Mouse (Mus musculus) stomach, embryonic 15.5 days (tissue): Measurements from ENCODE around the gene Vipas39. TPM values are rescaled to one million over a fixed set of nuclear protein-coding genes. Genes with fewer than 3 reads are reported as not detected.
A peak's percentile ranks its signal among the peaks of the same experiment; 100 is the strongest.

Source experiments
- ATAC-seq: fragments of 200-750 bp; cut with Nextera tagmentation; 2 replicates; pipeline ENCODE4 v1.8.0; 2017; ENCODE audit warnings: low read depth, moderate number of reproducible peaks, moderate TSS enrichment; ENCODE audit not compliant: insufficient read depth, low FRiP score
- H3K27ac ChIP-seq: fragments of 300-500 bp; sonication (generic); 2 replicates; pipeline ENCODE4 v1.5.1; 2015; ENCODE audit warnings: mild to moderate bottlenecking, inconsistent platforms
- H3K27me3 ChIP-seq: fragments of 300-500 bp; sonication (generic); replicated peaks from 2 replicates; pipeline ENCODE4 v1.6.1; 2015; ENCODE audit warnings: inconsistent platforms
- H3K36me3 ChIP-seq: fragments of 300-500 bp; sonication (generic); 2 replicates; pipeline ENCODE4 v1.6.1; 2015; ENCODE audit warnings: inconsistent platforms
- H3K4me1 ChIP-seq: fragments of 300-500 bp; sonication (generic); 2 replicates; pipeline ENCODE4 v1.6.1; 2015; ENCODE audit warnings: inconsistent platforms
- H3K4me2 ChIP-seq: fragments of 300-500 bp; sonication (generic); 2 replicates; pipeline ENCODE4 v1.6.1; 2015; ENCODE audit warnings: mild to moderate bottlenecking, inconsistent platforms
- H3K4me3 ChIP-seq: fragments of 300-500 bp; sonication (generic); replicated peaks from 2 replicates; pipeline ENCODE4 v1.5.1; 2015; ENCODE audit warnings: inconsistent platforms
- H3K9ac ChIP-seq: fragments of 300-500 bp; sonication (generic); 2 replicates; pipeline ENCODE4 v1.6.1; 2015; ENCODE audit warnings: inconsistent platforms
- H3K9me3 ChIP-seq: fragments of 300-500 bp; sonication (generic); 2 replicates; pipeline ENCODE4 v1.6.1; 2016; ENCODE audit warnings: inconsistent platforms
- WGBS: fragments of 180-500 bp; shearing (Covaris S2); methylation state at CpG from one replicate; pipeline ENCODE4 v1.1.7; 2015; 5-methylcytosine and 5-hydroxymethylcytosine counted together
- polyA plus RNA-seq: library from polyadenylated mRNA; unstranded; fragments of >200 nt; fragmentation: Nextera tagmentation; extraction: Ambion mirVana; gene quantifications from 2 replicates; pipeline ENCODE4 v1.2.1, GENCODE M21; 2015

Vipas39 gene
- polyA plus RNA-seq, 1 experiment from 2014 or later = 35.6 TPM

GRCm38 (mm10) chr12:87260562-87260961, 5.5 kb downstream of the Vipas39 start:
- H3K9me3 ChIP-seq = no peaks in the 10 kb centered on the region
- no peak overlapping the region for H3K4me3 ChIP-seq
- no peaks in the 10 kb centered on the region for H3K27me3 ChIP-seq
- no peak overlapping the region for H3K27ac ChIP-seq
- peaks cover 35% of the 10 kb centered on the region for H3K36me3 ChIP-seq
- no peak for ATAC-seq
- H3K4me1 ChIP-seq = no peaks in the 10 kb centered on the region
- no peak overlapping the region for H3K4me2 ChIP-seq
- 96% methylated on average over 8 of the region's 8 CpGs for WGBS
- H3K9ac ChIP-seq = no peak overlapping the region

DNA sequence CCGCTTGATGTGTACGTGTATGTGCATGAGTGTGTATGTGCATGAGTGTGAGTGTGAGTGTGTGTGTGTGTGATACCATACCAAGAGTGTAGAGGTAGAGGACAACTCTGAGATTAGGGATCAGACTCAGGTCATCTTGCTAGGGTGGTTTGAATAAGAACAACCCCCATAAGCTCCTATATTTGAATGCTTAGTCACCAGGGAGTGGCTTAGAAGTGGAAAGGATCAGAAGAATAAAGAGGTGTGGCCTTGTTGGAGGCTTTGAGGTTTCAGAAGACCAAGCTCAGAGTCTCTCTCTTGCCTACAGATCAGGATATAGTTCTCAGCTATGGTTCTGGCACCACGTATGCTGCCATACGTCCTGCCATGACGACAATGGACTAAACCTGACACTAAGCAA, 9.4 kb downstream of the Vipas39 start:
- no peaks in the 10 kb centered on the region for H3K4me1 ChIP-seq
- H3K27ac ChIP-seq = no peak overlapping the region
- H3K27me3 ChIP-seq = no peaks in the 10 kb centered on the region
- no peak overlapping the region for H3K4me2 ChIP-seq
- peaks cover 43% of the 10 kb centered on the region for H3K36me3 ChIP-seq
- no peak overlapping the region for H3K4me3 ChIP-seq
- no peak overlapping the region for H3K9ac ChIP-seq
- H3K9me3 ChIP-seq = no peaks in the 10 kb centered on the region
- no peak for ATAC-seq
- 90% methylated on average over 5 of the region's 5 CpGs for WGBS

DNA sequence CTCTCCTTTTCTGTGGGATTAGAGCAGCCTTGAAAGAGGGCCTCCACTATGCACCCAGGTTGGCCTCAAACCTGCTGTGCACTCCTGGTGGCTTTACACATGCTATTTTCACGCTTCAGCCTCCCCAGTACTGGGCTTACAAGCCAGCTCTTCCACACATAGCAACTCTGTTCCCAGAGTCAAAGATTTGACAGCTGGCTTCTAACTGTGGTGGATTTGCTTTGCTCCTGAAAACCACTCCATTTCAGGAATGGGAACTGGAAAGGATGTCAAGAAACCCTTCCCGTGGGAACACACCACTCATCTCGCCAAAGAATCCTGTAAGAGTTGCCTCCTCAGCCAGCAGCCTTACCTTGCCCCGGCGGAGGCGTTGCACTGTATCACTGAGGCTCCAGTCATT, 12.2 kb downstream of the Vipas39 start:
- H3K4me1 ChIP-seq = no peaks in the 10 kb centered on the region
- whole genome bisulfite sequencing = 95% methylated on average over 6 of the region's 6 CpGs
- peaks cover 51% of the 10 kb centered on the region for H3K36me3 ChIP-seq
- H3K27ac ChIP-seq = no peak overlapping the region
- H3K4me3 ChIP-seq = no peak overlapping the region
- no peak overlapping the region for H3K4me2 ChIP-seq
- H3K27me3 ChIP-seq = no peaks in the 10 kb centered on the region
- no peak overlapping the region for H3K9ac ChIP-seq
- no peak for ATAC-seq
- no peaks in the 10 kb centered on the region for H3K9me3 ChIP-seq

DNA sequence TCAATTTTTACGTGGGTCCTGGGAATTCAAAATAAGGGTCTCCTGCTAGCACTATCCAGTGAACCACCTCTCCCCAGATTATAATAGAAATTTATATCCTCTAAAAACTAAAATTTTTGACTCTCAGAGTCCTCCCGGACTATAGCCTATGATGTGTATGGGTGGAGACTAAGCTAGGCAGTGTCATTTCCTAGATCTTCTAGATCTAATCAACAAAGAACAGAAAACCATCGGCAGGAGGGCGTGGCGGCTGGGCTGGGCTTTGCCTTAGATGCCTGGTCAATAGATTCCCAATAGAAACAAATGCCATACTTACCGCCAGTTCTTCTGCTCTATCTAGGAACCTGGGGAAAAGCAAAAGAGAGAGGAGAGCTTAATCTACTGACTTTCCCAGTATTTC, 15.9 kb downstream of the Vipas39 start:
- H3K27ac ChIP-seq = no peak overlapping the region
- no peaks in the 10 kb centered on the region for H3K27me3 ChIP-seq
- no peaks in the 10 kb centered on the region for H3K9me3 ChIP-seq
- ATAC-seq = no peak
- H3K4me2 ChIP-seq = no peak overlapping the region
- no peaks in the 10 kb centered on the region for H3K4me1 ChIP-seq
- H3K36me3 ChIP-seq = peaks cover 46% of the 10 kb centered on the region
- no peak overlapping the region for H3K4me3 ChIP-seq
- H3K9ac ChIP-seq = no peak overlapping the region
- WGBS = 88% methylated on average over 6 of the region's 6 CpGs

GRCm38 (mm10) chr12:87238632-87239031, 27.4 kb downstream of the Vipas39 start, which contains the start of gene Noxred1:
Gene Noxred1 (minus strand): TSS chr12:87238732.
- H3K4me1 ChIP-seq = no peaks in the 10 kb centered on the region
- H3K4me2 ChIP-seq = no peak within 1 kb of the TSS
- no peaks in the 10 kb centered on the region for H3K27me3 ChIP-seq
- H3K27ac ChIP-seq = no peak within 1 kb of the TSS
- WGBS = 95% methylated on average over 1 of the region's 1 CpGs
- no peaks in the 10 kb centered on the region for H3K9me3 ChIP-seq
- H3K36me3 ChIP-seq = peaks cover 24% of the 10 kb centered on the region; the same call in 1 of the 2 replicates
- no peak for ATAC-seq
- H3K4me3 ChIP-seq = no peak within 1 kb of the TSS
- H3K9ac ChIP-seq = no peak within 1 kb of the TSS

GRCm38 (mm10) chr12:87236882-87237483, 29.1 kb downstream of the Vipas39 start:
- peaks cover 19% of the 10 kb centered on the region; the same call in 1 of the 2 replicates for H3K36me3 ChIP-seq
- no peaks in the 10 kb centered on the region for H3K4me1 ChIP-seq
- no peaks in the 10 kb centered on the region for H3K27me3 ChIP-seq
- no peak overlapping the region for H3K4me3 ChIP-seq
- no peak overlapping the region for H3K4me2 ChIP-seq
- H3K9ac ChIP-seq = no peak overlapping the region
- no peaks in the 10 kb centered on the region for H3K9me3 ChIP-seq
- ATAC-seq = no peak
- no peak overlapping the region for H3K27ac ChIP-seq
- WGBS = 83% methylated on average over 5 of the region's 5 CpGs

DNA sequence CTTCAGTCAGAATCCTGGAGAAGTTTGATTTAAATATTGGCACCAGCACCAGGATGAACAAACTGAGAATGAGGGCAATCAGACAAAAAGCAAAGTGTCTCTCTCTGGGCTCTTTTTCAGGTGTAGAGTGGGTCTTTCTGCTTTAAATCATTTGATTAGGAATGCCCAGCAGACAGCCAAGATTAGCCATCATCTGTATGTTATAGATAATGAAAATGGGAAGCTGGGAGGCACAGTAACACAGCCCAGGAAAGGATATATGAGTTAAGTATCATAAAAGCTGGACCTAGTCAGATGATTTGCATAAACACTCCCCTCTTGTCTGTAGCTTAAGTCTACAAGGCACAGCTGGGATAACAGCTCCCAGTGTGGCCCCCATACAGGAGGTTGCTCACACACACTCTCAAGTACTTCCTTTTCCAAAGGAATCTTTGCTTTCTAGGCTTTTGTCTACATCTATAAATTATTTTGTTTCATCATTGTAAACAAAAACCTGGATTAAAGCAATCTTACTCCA, 35.6 kb downstream of the Vipas39 start:
- H3K9ac ChIP-seq = no peak overlapping the region
- H3K4me1 ChIP-seq = no peaks in the 10 kb centered on the region
- no peak overlapping the region for H3K27ac ChIP-seq
- H3K27me3 ChIP-seq = no peaks in the 10 kb centered on the region
- no peaks in the 10 kb centered on the region for H3K36me3 ChIP-seq
- no peak overlapping the region for H3K4me2 ChIP-seq
- no peaks in the 10 kb centered on the region for H3K9me3 ChIP-seq
- H3K4me3 ChIP-seq = no peak overlapping the region
- peak; percentile 35; the same call in 1 of the 2 replicates for ATAC-seq

- Histone ChIP-seq H3K4me2 (no peak overlapping the region), H3K4me1 (no peaks in the 10 kb centered on the region), H3K27ac (no peak overlapping the region), H3K9me3 (no peaks in the 10 kb centered on the region), H3K27me3 (no peaks in the 10 kb centered on the region), H3K9ac (no peak overlapping the region), H3K4me3 (no peak overlapping the region), H3K36me3 (no peaks in the 10 kb centered on the region)
- no peak for ATAC-seq
- WGBS = 78% methylated on average over 2 of the region's 2 CpGs
These were observed 36.4 kb downstream of the Vipas39 start for GRCm38 (mm10) chr12:87229633-87230032.

DNA sequence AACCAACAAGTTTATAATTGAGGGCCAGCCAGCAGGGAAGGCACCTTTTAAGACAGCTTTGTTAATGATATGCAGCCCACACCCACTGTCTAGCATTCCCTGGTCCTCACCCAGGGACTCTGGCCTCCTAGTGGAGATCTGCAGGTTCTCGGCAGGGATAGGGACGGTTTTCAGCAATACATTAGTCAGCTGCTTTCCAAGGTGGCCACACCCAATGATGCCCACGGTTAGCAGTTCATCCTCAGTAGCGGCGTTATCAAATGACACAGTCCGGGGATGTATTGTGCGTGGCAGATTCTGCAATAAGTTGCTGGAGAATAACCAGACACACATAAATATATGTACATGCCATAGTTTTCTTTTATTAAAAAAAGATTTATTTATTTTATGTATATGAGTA, 39.3 kb downstream of the Vipas39 start:
- Histone ChIP-seq H3K4me2 (no peak overlapping the region), H3K27ac (no peak overlapping the region), H3K36me3 (no peaks in the 10 kb centered on the region), H3K9me3 (no peaks in the 10 kb centered on the region), H3K4me1 (no peaks in the 10 kb centered on the region), H3K9ac (no peak overlapping the region), H3K4me3 (no peak overlapping the region), H3K27me3 (no peaks in the 10 kb centered on the region)
- 63% methylated on average over 7 of the region's 7 CpGs for WGBS
- no peak for ATAC-seq

DNA sequence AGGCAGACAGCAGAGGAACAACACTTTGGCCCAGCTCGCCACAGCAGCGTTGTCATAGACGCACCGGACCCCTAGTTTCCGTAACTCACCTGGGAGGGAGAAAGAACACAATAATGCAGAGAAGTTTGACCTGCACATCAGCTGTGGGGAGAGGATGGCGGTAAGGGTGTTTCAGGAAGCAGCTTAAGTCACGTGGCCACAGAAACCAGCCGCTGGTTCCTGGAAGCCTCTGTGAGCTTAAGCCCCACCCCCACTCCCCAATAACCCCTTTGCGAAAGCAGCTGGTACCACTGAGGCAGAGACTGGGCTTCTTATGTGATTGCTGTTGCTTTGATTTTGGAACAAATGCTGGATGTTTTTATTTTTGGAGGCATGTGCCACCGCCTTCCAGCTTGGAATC, 41.1 kb downstream of the Vipas39 start:
- Histone ChIP-seq H3K4me2 (no peak overlapping the region), H3K36me3 (no peaks in the 10 kb centered on the region), H3K27me3 (no peaks in the 10 kb centered on the region), H3K9ac (no peak overlapping the region), H3K27ac (no peak overlapping the region), H3K4me3 (no peak overlapping the region), H3K4me1 (no peaks in the 10 kb centered on the region), H3K9me3 (no peaks in the 10 kb centered on the region)
- 67% methylated on average over 10 of the region's 10 CpGs for WGBS
- ATAC-seq = no peak

DNA sequence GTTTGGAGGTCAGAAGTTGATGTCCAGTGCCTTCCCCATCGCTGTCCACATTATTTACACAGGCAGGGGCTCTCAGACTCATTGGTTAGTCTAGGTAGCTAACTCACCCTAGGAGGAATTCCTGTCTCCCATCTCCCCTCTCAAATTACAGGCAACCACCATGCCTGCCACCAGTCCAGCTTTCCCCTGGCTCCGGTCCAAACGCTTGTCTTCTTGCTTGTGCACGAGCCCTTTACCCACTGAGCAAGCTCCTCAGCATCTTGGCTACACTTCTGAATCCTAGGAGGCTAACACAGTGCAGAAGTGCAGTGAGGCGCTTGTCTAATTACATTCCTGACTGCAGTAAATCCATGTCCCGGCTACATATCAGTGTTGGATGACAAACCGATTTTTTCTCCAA, 46.7 kb downstream of the Vipas39 start:
- WGBS = 52% methylated on average over 7 of the region's 7 CpGs

DNA sequence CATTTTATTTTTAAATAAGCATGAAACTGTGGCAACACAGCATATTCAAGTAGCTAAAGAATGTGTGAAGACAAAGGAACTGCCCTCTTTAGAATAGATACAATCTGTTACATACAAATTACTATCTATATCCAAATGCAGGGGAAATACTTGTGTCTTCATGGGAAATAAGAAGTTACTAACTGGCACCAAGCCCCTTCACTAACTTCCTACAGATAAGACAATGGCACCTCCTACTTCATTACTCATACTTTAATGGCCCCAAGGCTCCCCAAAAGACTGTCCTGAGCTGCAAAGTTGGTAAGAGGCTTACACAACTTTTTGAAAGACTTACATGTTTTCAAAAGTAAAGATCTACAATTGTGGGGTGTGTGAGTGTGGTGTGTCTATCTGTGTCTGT, 48.5 kb downstream of the Vipas39 start:
- H3K27me3 ChIP-seq = no peaks in the 10 kb centered on the region
- no peaks in the 10 kb centered on the region for H3K36me3 ChIP-seq
- no peak overlapping the region for H3K4me3 ChIP-seq
- H3K9me3 ChIP-seq = no peaks in the 10 kb centered on the region
- H3K27ac ChIP-seq = no peak overlapping the region
- ATAC-seq = no peak
- H3K4me2 ChIP-seq = no peak overlapping the region
- no peak overlapping the region for H3K9ac ChIP-seq
- H3K4me1 ChIP-seq = no peaks in the 10 kb centered on the region

More for the DNA sequence above, 46.7 kb downstream of the Vipas39 start:
- no peak for ATAC-seq
- Histone ChIP-seq H3K27ac (no peak overlapping the region), H3K36me3 (no peaks in the 10 kb centered on the region), H3K4me3 (no peak overlapping the region), H3K9me3 (no peaks in the 10 kb centered on the region), H3K4me2 (no peak overlapping the region), H3K27me3 (no peaks in the 10 kb centered on the region), H3K9ac (no peak overlapping the region), H3K4me1 (no peaks in the 10 kb centered on the region)

DNA sequence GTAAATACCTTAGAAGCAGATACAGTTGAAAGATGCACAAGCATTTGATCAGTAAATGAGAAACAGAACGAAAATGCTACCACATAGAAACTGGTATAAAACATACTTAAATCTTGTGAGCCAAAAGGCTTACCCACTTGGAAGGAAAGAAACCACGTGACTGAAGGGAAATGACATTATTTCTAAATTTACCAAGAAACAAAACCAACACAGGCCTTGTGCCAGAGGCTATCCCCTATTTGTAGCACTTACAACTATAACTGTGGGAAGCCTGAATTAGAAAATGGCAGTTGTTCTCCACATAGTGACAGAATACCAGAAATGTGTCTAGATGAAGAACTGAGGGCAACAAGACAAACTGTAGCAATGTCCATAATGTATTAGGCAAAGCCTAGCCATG, 50.0 kb downstream of the Vipas39 start:
- H3K4me3 ChIP-seq = no peak overlapping the region
- H3K36me3 ChIP-seq = no peaks in the 10 kb centered on the region
- no peaks in the 10 kb centered on the region for H3K9me3 ChIP-seq
- no peak for ATAC-seq
- H3K27me3 ChIP-seq = no peaks in the 10 kb centered on the region
- H3K9ac ChIP-seq = no peak overlapping the region
- H3K27ac ChIP-seq = no peak overlapping the region
- H3K4me2 ChIP-seq = no peak overlapping the region
- no peaks in the 10 kb centered on the region for H3K4me1 ChIP-seq
- 63% methylated on average over 2 of the region's 2 CpGs for WGBS
